In the genomic region with DNA sequence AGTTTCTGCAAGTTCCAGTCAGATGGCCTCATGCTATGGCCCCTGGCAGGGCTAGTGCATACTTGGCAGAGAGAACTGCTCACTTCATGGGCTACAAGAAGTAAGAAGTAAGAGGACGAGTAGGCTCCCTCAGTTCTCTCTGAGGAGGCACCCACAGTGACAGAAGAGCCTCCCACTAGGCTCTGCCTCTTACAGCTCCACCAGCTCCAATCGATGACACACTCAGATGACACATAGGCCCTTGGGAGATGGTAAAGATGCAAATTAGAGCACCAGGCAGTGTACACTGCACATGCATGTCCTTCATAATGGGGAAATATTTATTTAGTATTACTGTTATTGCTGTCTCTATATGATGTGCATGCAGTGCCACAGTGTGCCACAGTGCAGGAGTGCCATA, we compare ENCODE assay signal across 12 mouse cellular contexts.
"Had no signal": no experiment of that assay in that cellular context is flagged by ENCODE, and none has a peak within 500 bp of the region (broad histone marks: within the 10 kb centered on the region; RNA-seq: fewer than 3 reads in every experiment).

No protein-coding gene starts in this region.

- H3K27ac ChIP-seq: kidney, embryonic 15.5 days; limb, embryonic 10.5 days; liver, embryonic 15.5 days; stomach, postnatal 0 days had no signal

- H3K27me3 ChIP-seq: kidney, embryonic 15.5 days; liver, embryonic 15.5 days had no signal

- H3K4me2 ChIP-seq: kidney, embryonic 15.5 days; liver, embryonic 11.5 days; liver, embryonic 15.5 days had no signal

- H3K9ac ChIP-seq: kidney, embryonic 15.5 days; liver, embryonic 15.5 days had no signal

- H3K36me3 ChIP-seq: kidney, embryonic 15.5 days; limb, embryonic 10.5 days; liver, embryonic 15.5 days had no signal

- H3K4me1 ChIP-seq: liver, embryonic 15.5 days had no signal

- H3K9me3 ChIP-seq: kidney, embryonic 15.5 days; limb, embryonic 10.5 days; liver, embryonic 15.5 days had no signal

- DNase-seq: kidney, adult 2 months; kidney, postnatal 14 days; lung, adult 2 months; lung, postnatal 36 days; thymus, postnatal 4 days had no signal

- H3K4me3 ChIP-seq: kidney, embryonic 15.5 days; limb, embryonic 10.5 days; liver, embryonic 15.5 days had no signal

- ATAC-seq: intestine, embryonic 16.5 days; lung, postnatal 0 days had no signal
